Mouse (Mus musculus) MEL (cell line): ENCODE measurements around the gene Slc46a2. TPM values are rescaled to one million over a fixed set of nuclear protein-coding genes. Genes with fewer than 3 reads are reported as not detected.

Experiments
- DNase-seq: peaks from one replicate; pipeline ENCODE4 v3.0.0; 2011; ENCODE audit warnings: low read depth, low spot score
- H3K27ac ChIP-seq: 2 replicates; pipeline ENCODE4 v1.5.1; 2012; ENCODE audit warnings: low read depth, mild to moderate bottlenecking, control low read depth, low read length, moderate library complexity; ENCODE audit not compliant: control insufficient read depth
- H3K27me3 ChIP-seq, 2 experiments: fragments of 150-350 bp in 1 of 2; sonication (generic) in 1 of 2; 2 replicates each; pipeline ENCODE4 v1.6.1; 2012; ENCODE audit warnings: low read length in 2 of 2, mild to moderate bottlenecking in 2 of 2, improper control_type of control experiment in 1 of 2, moderate library complexity in 1 of 2; ENCODE audit not compliant: insufficient read depth in 2 of 2, control insufficient read depth in 1 of 2
- H3K36me3 ChIP-seq, 2 experiments: 2 replicates each; pipeline ENCODE4 v1.6.1; 2012 to 2014; ENCODE audit warnings: low read length in 2 of 2, improper control_type of control experiment in 1 of 2, inconsistent platforms in 1 of 2, mild to moderate bottlenecking in 1 of 2; ENCODE audit not compliant: insufficient read depth in 2 of 2, control insufficient read depth in 1 of 2
- H3K4me1 ChIP-seq, 2 experiments: fragments of 150-350 bp in 1 of 2; sonication (generic) in 1 of 2; 2 replicates each; pipeline ENCODE4 v1.6.1; 2012; ENCODE audit warnings: low read length in 2 of 2, improper control_type of control experiment in 1 of 2, mild to moderate bottlenecking in 1 of 2; ENCODE audit not compliant: insufficient read depth in 2 of 2, control insufficient read depth in 1 of 2
- H3K4me3 ChIP-seq, 2 experiments: fragments of 150-350 bp in 1 of 2; sonication (generic) in 1 of 2; 2 replicates each; pipeline ENCODE4 v1.5.1; 2012; ENCODE audit warnings: low read depth in 2 of 2, low read length in 2 of 2, mild to moderate bottlenecking in 2 of 2, moderate library complexity in 2 of 2, control low read depth in 1 of 2, improper control_type of control experiment in 1 of 2; ENCODE audit not compliant: control insufficient read depth in 1 of 2, insufficient read depth in 1 of 2
- H3K79me2 ChIP-seq: 2 replicates; pipeline ENCODE4 v1.6.1; 2012; ENCODE audit warnings: mild to moderate bottlenecking, low read length, moderate library complexity; ENCODE audit not compliant: control insufficient read depth, poor library complexity, insufficient read depth
- H3K9ac ChIP-seq: 2 replicates; pipeline ENCODE4 v1.6.1; 2012; ENCODE audit warnings: low read depth, mild to moderate bottlenecking, control low read depth, low read length, moderate library complexity; ENCODE audit not compliant: control insufficient read depth, poor library complexity, severe bottlenecking
- H3K9me3 ChIP-seq: fragments of 150-350 bp; sonication (generic); replicated peaks from 2 replicates; pipeline ENCODE4 v1.6.1; 2012; ENCODE audit warnings: mild to moderate bottlenecking, low read length, improper control_type of control experiment, moderate library complexity; ENCODE audit not compliant: insufficient read depth
- BHLHE40 ChIP-seq: IDR thresholded peaks from 2 replicates; pipeline ENCODE4 v1.6.1; 2012; ENCODE audit warnings: low read depth, mild to moderate bottlenecking, inconsistent platforms, low read length, improper control_type of control experiment, borderline replicate concordance
- CHD1 ChIP-seq: IDR thresholded peaks from 2 replicates; pipeline ENCODE4 v1.6.1; 2012; ENCODE audit warnings: low read depth, mild to moderate bottlenecking, inconsistent platforms, low read length, improper control_type of control experiment
- CHD2 ChIP-seq: IDR thresholded peaks from 2 replicates; pipeline ENCODE4 v1.6.1; 2011; ENCODE audit warnings: low read length, improper control_type of control experiment
- ELF1 ChIP-seq: IDR thresholded peaks from 2 replicates; pipeline ENCODE4 v1.6.1; 2014; ENCODE audit warnings: low read depth, mild to moderate bottlenecking, inconsistent platforms, low read length, improper control_type of control experiment, moderate library complexity
- EP300 ChIP-seq, 2 experiments: IDR thresholded peaks; 2 replicates each; pipeline ENCODE4 v1.6.1; 2011; ENCODE audit warnings: improper control_type of control experiment in 2 of 2, low read length in 2 of 2, low read depth in 1 of 2, mild to moderate bottlenecking in 1 of 2
- ETS1 ChIP-seq: IDR thresholded peaks from 2 replicates; pipeline ENCODE4 v1.6.1; 2012; ENCODE audit warnings: low read depth, mild to moderate bottlenecking, inconsistent platforms, low read length, improper control_type of control experiment, moderate library complexity
- GATA1 ChIP-seq: IDR thresholded peaks from 2 replicates; pipeline ENCODE4 v1.6.1; 2011; ENCODE audit warnings: low read depth, low read length, improper control_type of control experiment
- JUND ChIP-seq: IDR thresholded peaks from 2 replicates; pipeline ENCODE4 v1.6.1; 2011; ENCODE audit warnings: low read depth, mild to moderate bottlenecking, improper control_type of control experiment, low read length
- MAFK ChIP-seq: IDR thresholded peaks from 2 replicates; pipeline ENCODE4 v1.6.1; 2011; ENCODE audit warnings: low read depth, mild to moderate bottlenecking, low read length, improper control_type of control experiment, borderline replicate concordance
- MXI1 ChIP-seq: IDR thresholded peaks from 2 replicates; pipeline ENCODE4 v1.6.1; 2011; ENCODE audit warnings: mild to moderate bottlenecking, low read depth, low read length, improper control_type of control experiment
- NELFE ChIP-seq: IDR thresholded peaks from 2 replicates; pipeline ENCODE4 v1.6.1; 2011; ENCODE audit warnings: low read depth, low read length, improper control_type of control experiment
- NRF1 ChIP-seq: IDR thresholded peaks from 2 replicates; pipeline ENCODE4 v1.6.1; 2014; ENCODE audit warnings: low read depth, mild to moderate bottlenecking, inconsistent platforms, low read length, improper control_type of control experiment, moderate library complexity; ENCODE audit not compliant: poor library complexity, insufficient read depth, severe bottlenecking
- POLR2AphosphoS5 ChIP-seq: IDR thresholded peaks from 2 replicates; pipeline ENCODE4 v1.6.1; 2012; ENCODE audit warnings: low read depth, borderline replicate concordance, mild to moderate bottlenecking, inconsistent platforms, low read length, moderate library complexity, mixed read lengths
- RCOR1 ChIP-seq: IDR thresholded peaks from 2 replicates; pipeline ENCODE4 v1.6.1; 2012; ENCODE audit warnings: low read depth, mild to moderate bottlenecking, inconsistent platforms, low read length, improper control_type of control experiment
- TAL1 ChIP-seq: IDR thresholded peaks from 2 replicates; pipeline ENCODE4 v1.6.1; 2012; ENCODE audit warnings: mild to moderate bottlenecking, inconsistent platforms, low read length, moderate library complexity, mixed read lengths
- TBP ChIP-seq: IDR thresholded peaks from 2 replicates; pipeline ENCODE4 v1.8.0; 2011; ENCODE audit warnings: low read depth, low read length, improper control_type of control experiment
- TCF12 ChIP-seq: IDR thresholded peaks from 2 replicates; pipeline ENCODE4 v1.6.1; 2014; ENCODE audit warnings: low read depth, mild to moderate bottlenecking, inconsistent platforms, low read length, improper control_type of control experiment, moderate library complexity
- UBTF ChIP-seq: IDR thresholded peaks from 2 replicates; pipeline ENCODE4 v1.6.1; 2012; ENCODE audit warnings: low read depth, mild to moderate bottlenecking, inconsistent platforms, low read length, improper control_type of control experiment, moderate library complexity, borderline replicate concordance; ENCODE audit not compliant: insufficient read depth
- USF1 ChIP-seq: IDR thresholded peaks from 2 replicates; pipeline ENCODE4 v1.6.1; 2014; ENCODE audit warnings: low read depth, mild to moderate bottlenecking, inconsistent platforms, low read length, improper control_type of control experiment, moderate library complexity
- USF2 ChIP-seq, 2 experiments: IDR thresholded peaks; 2 replicates each; pipeline ENCODE4 v1.6.1; 2011 to 2012; ENCODE audit warnings: improper control_type of control experiment in 2 of 2, low read length in 2 of 2, borderline replicate concordance in 1 of 2, inconsistent platforms in 1 of 2, low read depth in 1 of 2, mild to moderate bottlenecking in 1 of 2; ENCODE audit not compliant: insufficient read depth in 1 of 2
- ZKSCAN1 ChIP-seq: IDR thresholded peaks from 2 replicates; pipeline ENCODE4 v1.6.1; 2012; ENCODE audit warnings: low read depth, mild to moderate bottlenecking, inconsistent platforms, low read length, improper control_type of control experiment, moderate library complexity
- polyA plus RNA-seq, 2 experiments: library from polyadenylated mRNA; stranded (reverse) in 1 of 2; unstranded in 1 of 2; fragments of >175 nt in 1 of 2; fragments of >200 nt in 1 of 2; gene quantifications; 2 replicates each; pipeline versions ENCODE4 v1.2.1 to v1.2.4; 2012; ENCODE audit warnings: low replicate concordance in 2 of 2, low read depth in 1 of 2; ENCODE audit not compliant: insufficient read length in 2 of 2, insufficient read depth in 1 of 2, missing spikeins in 1 of 2
- total RNA-seq: library from RNA; depleted of rRNA; stranded (reverse); fragments of 300-350 nt; gene quantifications from 2 replicates; pipeline ENCODE4 v1.2.3, GENCODE M21; 2012

The Slc46a2 gene
- total and polyA plus RNA-seq, 3 experiments = not detected

DNA sequence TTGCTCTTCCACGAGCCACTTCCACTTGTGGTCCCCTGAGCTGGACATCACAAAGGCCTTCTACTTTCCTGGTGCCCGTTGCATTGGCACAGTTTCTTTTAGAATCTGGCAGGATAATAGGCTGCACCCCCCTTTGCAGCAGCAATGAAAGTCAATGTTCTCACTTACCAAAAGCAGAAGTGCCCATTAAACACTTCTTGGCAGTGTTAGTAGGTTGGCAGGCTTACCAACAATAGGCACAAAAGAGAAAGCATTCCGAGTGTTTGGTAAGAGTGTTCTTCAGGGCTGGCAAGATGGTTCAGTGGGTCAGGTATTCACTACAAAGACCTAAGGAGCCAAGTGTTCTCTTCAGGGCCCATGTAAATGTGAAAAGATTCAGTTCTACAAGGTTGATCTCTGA, 35.4 kb downstream of the Slc46a2 start:
- Histone ChIP-seq H3K27ac (no peak overlapping the region), H3K9me3 (no peaks in the 10 kb centered on the region), H3K79me2 (no peaks in the 10 kb centered on the region), H3K27me3 (no peaks in the 10 kb centered on the region), H3K36me3 (peaks cover 0 to 2% of the 10 kb centered on the region in 2 experiments; a peak in 2 of 4 replicates), H3K4me3 (no peak overlapping the region), H3K4me1 (peaks cover 0 to 6% of the 10 kb centered on the region in 2 experiments; a peak in 1 of 4 replicates), H3K9ac (no peak overlapping the region)
- peak; percentile 30 for DNase-seq
- TF ChIP-seq TCF12 (no peak), RCOR1 (no peak), POLR2AphosphoS5 (no peak), ZKSCAN1 (no peak), USF1 (no peak), NELFE (no peak), CHD1 (no peak), CHD2 (no peak), TBP (no peak), MXI1 (no peak), GATA1 (no peak), USF2 (IDR thresholded peaks at IDR 0.05; ENCODE audit: borderline replicate concordance in 1 of 2, insufficient read depth in 1 of 2, low read depth in 1 of 2, low read length in 2 of 2) (no peak)

- peaks cover 0 to 2% of the 10 kb centered on the region in 2 experiments; a peak in 3 of 4 replicates for H3K36me3 ChIP-seq
Observed at GRCm38 (mm10) chr4:59878595-59878994, 36.3 kb downstream of the Slc46a2 start.

More at GRCm38 (mm10) chr4:59878595-59878994, 36.3 kb downstream of the Slc46a2 start:
- DNase-seq = no peak
- Histone ChIP-seq H3K27me3 (no peaks in the 10 kb centered on the region), H3K4me1 (peaks cover 0 to 9% of the 10 kb centered on the region in 2 experiments; a peak in 2 of 4 replicates), H3K27ac (no peak overlapping the region), H3K9me3 (no peaks in the 10 kb centered on the region), H3K4me3 (no peak overlapping the region), H3K79me2 (no peaks in the 10 kb centered on the region), H3K9ac (no peak overlapping the region)
- TF ChIP-seq UBTF (no peak), GATA1 (no peak), ELF1 (no peak), JUND (no peak), BHLHE40 (no peak), RCOR1 (no peak), USF2 (IDR thresholded peaks at IDR 0.05; ENCODE audit: borderline replicate concordance in 1 of 2, insufficient read depth in 1 of 2, low read depth in 1 of 2, low read length in 2 of 2) (no peak), ETS1 (no peak), NRF1 (no peak), MAFK (no peak), TAL1 (no peak), EP300 (IDR thresholded peaks at IDR 0.05; ENCODE audit: low read depth in 1 of 2, low read length in 2 of 2) (no peak), CHD2 (no peak)
